Mouse (Mus musculus) right cerebral cortex, adult 2 months (tissue): ENCODE measurements at regions not wholly inside any gene's neighbourhood (a gene's known extent, or its start where the extent isn't known, plus 50 kb on each side); places are given as distances from the start of the nearest gene placed in this dataset.

Experiments
- DNase-seq, 2 experiments: peaks; one replicate each; pipeline ENCODE4 v3.0.0; 2021 to 2022; ENCODE audit warnings: low spot score in 2 of 2

DNA sequence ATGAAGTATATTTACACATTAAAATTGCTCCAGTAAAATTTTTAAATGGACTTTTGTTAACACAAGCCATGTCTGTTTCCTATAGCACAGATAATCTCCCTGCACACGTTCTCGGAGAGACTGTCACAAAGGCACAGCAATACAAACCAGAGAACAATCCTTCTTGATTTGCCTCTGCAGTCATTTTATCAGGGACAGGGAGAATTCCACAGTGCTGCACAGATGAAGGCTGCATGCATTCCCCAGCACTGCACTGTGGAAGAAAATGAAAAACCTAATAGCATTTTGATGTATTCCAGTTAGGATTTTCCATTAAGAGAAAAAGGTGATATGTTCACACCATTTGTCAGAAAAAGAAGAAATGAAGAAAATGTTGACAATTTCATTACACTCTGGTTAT lies 63.4 kb upstream of the 1700008P02Rik start:
- no peak for DNase-seq

- no peak for DNase-seq
Measured at GRCm38 (mm10) chr3:6681411-6681810, 61.2 kb upstream of the 1700008P02Rik start.

DNA sequence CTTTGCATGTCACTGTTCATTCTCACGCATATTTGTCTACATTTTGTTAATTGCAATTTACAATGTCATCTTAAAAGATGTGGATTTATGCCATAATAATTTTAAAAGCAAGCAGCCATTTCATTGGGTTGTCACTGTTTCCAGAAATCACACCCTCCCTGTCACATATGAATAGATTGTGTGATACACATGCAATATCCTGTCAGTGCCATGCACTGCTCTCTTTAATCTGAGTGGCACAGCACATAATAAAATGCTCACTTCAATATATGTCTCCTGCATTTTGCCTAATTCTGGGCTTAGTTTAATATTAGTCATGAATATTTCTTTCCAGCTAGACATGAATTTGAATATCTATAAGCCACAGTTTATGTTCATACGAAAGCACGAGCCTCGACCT lies 56.1 kb upstream of the 1700008P02Rik start:
- DNase-seq: no peak

- no peak for DNase-seq
Measured at GRCm38 (mm10) chr3:6675354-6675753, 55.1 kb upstream of the 1700008P02Rik start.
